ENCODE assay signal across 8 mouse cellular contexts in the genomic region with DNA sequence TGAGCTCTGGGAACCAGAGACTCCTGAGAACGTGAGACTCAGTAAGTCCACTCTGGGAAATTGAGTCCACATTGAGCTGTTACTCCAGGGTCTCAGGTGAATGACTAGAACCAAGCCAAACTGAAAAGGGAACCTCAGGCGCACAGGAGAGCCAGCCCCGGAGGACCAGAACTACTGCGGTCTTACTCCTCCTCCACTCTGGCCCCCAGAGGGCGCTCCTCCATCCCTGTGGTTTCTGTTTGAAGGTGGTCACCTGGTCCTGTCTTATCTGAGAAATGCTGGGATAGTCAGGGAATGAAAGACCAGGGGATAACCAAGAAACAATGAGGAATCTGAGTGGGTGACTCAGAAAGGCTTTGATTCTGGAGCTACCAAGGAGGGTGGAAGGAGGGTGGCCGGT. TPM values are rescaled to one million over a fixed set of nuclear protein-coding genes. Genes with fewer than 3 reads are reported as not detected.
A peak's percentile ranks its signal among the peaks of the same experiment; 100 is the strongest.
DNase-seq lines count a peak whose midpoint lies in the region; ATAC-seq and TF ChIP-seq lines count a peak whose summit lies in the region.

No protein-coding gene starts in this region.

- H3K9me3 ChIP-seq in CH12.LX (replicated peaks; ENCODE audit: low read length): no peaks in the 10 kb centered on the region
- H3K9me3 ChIP-seq in neural tube, embryonic 11.5 days (ENCODE audit: control insufficient read depth, low read length): no peaks in the 10 kb centered on the region

- no peak for ATAC-seq in neural tube, embryonic 11.5 days (ENCODE audit: insufficient read depth, low FRiP score, low TSS enrichment)

- no peak overlapping the region for H3K4me3 ChIP-seq in CH12.LX (replicated peaks in 1 of 3; ENCODE audit: low read depth in 2 of 3, low read length in 2 of 3, poor library complexity in 1 of 3)
- H3K4me3 ChIP-seq in neural tube, embryonic 11.5 days (ENCODE audit: low read depth, low read length): no peak overlapping the region

- TF ChIP-seq RAD21 in CH12.LX (IDR thresholded peaks at IDR 0.05; ENCODE audit: low read depth, low read length): peak; percentile 65

- 15% methylated on average over 6 of the region's 6 CpGs for WGBS in neural tube, embryonic 11.5 days

- intact Hi-C loops in heart, postnatal 10 days (cut with DNase I): loop anchor here (2.0 kb wide), 1 partner anchor 42 kb away; no protein-coding TSS in a partner anchor
- intact Hi-C loops in left cerebral cortex, postnatal 14 days (cut with DNase I): loop anchor here (5.0 kb wide), 1 partner anchor 133 kb away; no protein-coding TSS in a partner anchor

- TF ChIP-seq POLR2A in CH12.LX (IDR thresholded peaks at IDR 0.05; ENCODE audit: low read depth, low read length): no peak

- H3K27me3 ChIP-seq in CH12.LX (replicated peaks): no peaks in the 10 kb centered on the region
- H3K27me3 ChIP-seq in neural tube, embryonic 11.5 days (ENCODE audit: control insufficient read depth, insufficient read depth, low read length): peaks cover 29% of the 10 kb centered on the region

- in situ Hi-C loops in CH12.LX (cut with MboI; ENCODE audit: low pct_ligation_motif_present, low pct_unique_long_range_greater_than_20kb, low sequenced_read_pairs): no loop called here

- no peak overlapping the region for H3K4me2 ChIP-seq in CH12.LX (ENCODE audit: insufficient read depth, low read depth, poor library complexity, severe bottlenecking)
- no peak overlapping the region for H3K4me2 ChIP-seq in neural tube, embryonic 11.5 days (ENCODE audit: low read depth)

- dilution Hi-C loops in CH12.LX (cut with MboI; ENCODE audit: extremely low pct_ligation_motif_present, extremely low pct_unique_long_range_greater_than_20kb, low sequenced_read_pairs): no loop called here

- peaks cover under 1% of the 10 kb centered on the region for H3K79me2 ChIP-seq in CH12.LX (replicated peaks; ENCODE audit: control insufficient read depth, extremely low read depth, insufficient read depth, poor library complexity, severe bottlenecking)

- H3K4me1 ChIP-seq in CH12.LX (ENCODE audit: control insufficient read depth in 1 of 2, insufficient read depth in 2 of 2): peaks cover 0 to 38% of the 10 kb centered on the region in 2 experiments; a peak in 2 of 4 replicates
- peaks cover 9% of the 10 kb centered on the region; the same call in 1 of the 2 replicates for H3K4me1 ChIP-seq in neural tube, embryonic 11.5 days (ENCODE audit: control insufficient read depth, insufficient read depth, low read length)

- TF ChIP-seq EP300 in CH12.LX (IDR thresholded peaks at IDR 0.05; ENCODE audit: low read length): 0 out of 2 replicates have a peak, but pooled peaks have one; percentile 28

- peak; percentile 44 to 83 for TF ChIP-seq CTCF in CH12.LX (conservative IDR thresholded peaks at IDR 0.05 in 1 of 2, IDR thresholded peaks at IDR 0.05 in 1 of 2; ENCODE audit: low read depth in 2 of 2, low read length in 2 of 2)

- no peak overlapping the region for H3K27ac ChIP-seq in CH12.LX (ENCODE audit: insufficient read depth, low read depth)
- no peak overlapping the region for H3K27ac ChIP-seq in neural tube, embryonic 11.5 days (ENCODE audit: low read depth, low read length)

- DNase-seq in cerebellum, adult 11 months: peak; percentile 6
- DNase-seq in cerebellum, adult 9-11 months: no peak
- peak; percentile 64 for DNase-seq in CH12.LX (ENCODE audit: extremely low read depth)
- DNase-seq in c-Kit-positive CD71-negative TER-119-negative erythroid progenitor cells, embryonic 14.5 days (ENCODE audit: low read depth): peak; percentile 49
- peak; percentile 54 to 82 for DNase-seq in heart, postnatal 10 days
- peak; percentile 46 to 60 for DNase-seq in left cerebral cortex, postnatal 14 days (ENCODE audit: low spot score in 2 of 2)
- peak; percentile 64 for DNase-seq in neural tube, embryonic 11.5 days (ENCODE audit: low spot score)
- DNase-seq in thymus, adult 18-20 months: peak; percentile 23

- no peak overlapping the region for H3K9ac ChIP-seq in CH12.LX (ENCODE audit: insufficient read depth, low read depth)
- H3K9ac ChIP-seq in neural tube, embryonic 11.5 days (ENCODE audit: low read length): no peak overlapping the region

- H3K36me3 ChIP-seq in CH12.LX (replicated peaks in 1 of 2; ENCODE audit: control insufficient read depth in 1 of 2, insufficient read depth in 1 of 2, low read length in 1 of 2): no peaks in the 10 kb centered on the region
- H3K36me3 ChIP-seq in neural tube, embryonic 11.5 days (ENCODE audit: control insufficient read depth, insufficient read depth, low read length): no peaks in the 10 kb centered on the region

TF ChIP-seq in CH12.LX, 34 proteins besides CTCF, POLR2A, EP300 and RAD21:
- TF ChIP-seq UBTF (IDR thresholded peaks at IDR 0.05; ENCODE audit: low read depth, low read length) (no peak), ETS1 (conservative IDR thresholded peaks at IDR 0.05; ENCODE audit: low read depth, low read length) (no peak), JUND (conservative IDR thresholded peaks at IDR 0.05; ENCODE audit: low read depth, low read length) (no peak), NELFE (IDR thresholded peaks at IDR 0.05; ENCODE audit: low read depth, low read length) (peak; percentile 37; the same call in 1 of the 2 replicates), E2F4 (IDR thresholded peaks at IDR 0.05; ENCODE audit: insufficient replicate concordance, low read depth, low read length) (no peak), POLR2AphosphoS2 (IDR thresholded peaks at IDR 0.05; ENCODE audit: low read depth, low read length) (no peak), KAT2A (IDR thresholded peaks at IDR 0.05; ENCODE audit: insufficient replicate concordance, low read length) (no peak), MXI1 (IDR thresholded peaks at IDR 0.05; ENCODE audit: low read depth, low read length) (no peak), ZC3H11A (IDR thresholded peaks at IDR 0.05; ENCODE audit: low read depth, low read length) (no peak), SMC3 (IDR thresholded peaks at IDR 0.05; ENCODE audit: low read depth, low read length) (peak; percentile 81), MAX (IDR thresholded peaks at IDR 0.05; ENCODE audit: low read length) (no peak), TCF12 (IDR thresholded peaks at IDR 0.05; ENCODE audit: low read depth, low read length) (0 out of 2 replicates have a peak, but pooled peaks have one; percentile 24), IRF4 (IDR thresholded peaks at IDR 0.05; ENCODE audit: low read depth, low read length) (peak; percentile 48; the same call in 1 of the 2 replicates), USF1 (IDR thresholded peaks at IDR 0.05; ENCODE audit: low read depth, low read length) (no peak; the same call in 1 of the 2 replicates), SIN3A (IDR thresholded peaks at IDR 0.05; ENCODE audit: low read length) (no peak)

RNA-seq across cellular contexts. Expression of a gene that starts 4.5 kb away (rescaled TPM):
- 8.1 and 9.1 TPM in 2 replicates for total RNA-seq in CH12.LX (2012; rRNA removed)
- 8.0 and 8.3 TPM in 2 replicates for total RNA-seq in CH12.LX (2014; rRNA removed)
- polyA plus RNA-seq in CH12.LX (2012; ENCODE audit: insufficient read length, low read depth): 22.7 and 24.0 TPM in 2 replicates
- total RNA-seq in heart, postnatal 10 days (2021): 10 to 100 TPM; 17.0 to 19.3 TPM
- 1 to 10 TPM; 3.7 to 4.0 TPM for total RNA-seq in left cerebral cortex, postnatal 14 days (2021)
- polyA plus RNA-seq in neural tube, embryonic 11.5 days (2014; fragmentation: Nextera tagmentation; extraction: Ambion mirVana): 3.1 and 3.6 TPM in 2 replicates
